Mouse (Mus musculus): ENCODE data around the gene Ddc. TPM values are rescaled to one million over a fixed set of nuclear protein-coding genes. Genes with fewer than 3 reads are reported as not detected.
A peak's percentile ranks its signal among the peaks of the same experiment; 100 is the strongest.

The Ddc gene
- polyA plus RNA-seq, 1 experiment: 58.4 TPM

- H3K4me1 ChIP-seq (ENCODE audit: control insufficient read depth, insufficient read depth, insufficient read length, low read length): peaks cover 13% of the 10 kb centered on the region; the same call in 1 of the 2 replicates
- WGBS: 84% methylated on average over 5 of the region's 5 CpGs
- TF ChIP-seq POLR2A (IDR thresholded peaks at IDR 0.05; ENCODE audit: low read depth, low read length): no peak
- TF ChIP-seq CTCF (IDR thresholded peaks at IDR 0.05; ENCODE audit: extremely low read depth, insufficient read length, insufficient replicate concordance, low read depth, low read length): no peak
- H3K4me3 ChIP-seq (ENCODE audit: low read depth, low read length): no peak overlapping the region
- H3K27me3 ChIP-seq (ENCODE audit: control insufficient read depth, insufficient read depth, low read length): no peaks in the 10 kb centered on the region
- no peak overlapping the region for H3K27ac ChIP-seq (ENCODE audit: insufficient read depth, low read depth, low read length)
- no peaks in the 10 kb centered on the region for H3K36me3 ChIP-seq (ENCODE audit: control insufficient read depth, insufficient read depth, low read length)
These were observed 33.7 kb upstream of the Ddc start for GRCm38 (mm10) chr11:11931688-11932087.

GRCm38 (mm10) chr11:11930527-11930926, 32.6 kb upstream of the Ddc start:
- Histone ChIP-seq H3K4me3 (ENCODE audit: low read depth, low read length) (no peak overlapping the region), H3K27me3 (ENCODE audit: control insufficient read depth, insufficient read depth, low read length) (no peaks in the 10 kb centered on the region), H3K27ac (ENCODE audit: insufficient read depth, low read depth, low read length) (no peak overlapping the region), H3K4me1 (ENCODE audit: control insufficient read depth, insufficient read depth, insufficient read length, low read length) (peaks cover 13% of the 10 kb centered on the region; the same call in 1 of the 2 replicates), H3K36me3 (ENCODE audit: control insufficient read depth, insufficient read depth, low read length) (no peaks in the 10 kb centered on the region)
- TF ChIP-seq CTCF (IDR thresholded peaks at IDR 0.05; ENCODE audit: extremely low read depth, insufficient read length, insufficient replicate concordance, low read depth, low read length) (no peak), POLR2A (IDR thresholded peaks at IDR 0.05; ENCODE audit: low read depth, low read length) (no peak)
- 88% methylated on average over 11 of the region's 11 CpGs for WGBS

- peak overlapping the region; percentile 62; the same call in 1 of the 2 replicates for H3K27ac ChIP-seq (ENCODE audit: insufficient read depth, low read depth, low read length)
- H3K4me3 ChIP-seq (ENCODE audit: low read depth, low read length): no peak overlapping the region
- TF ChIP-seq POLR2A (IDR thresholded peaks at IDR 0.05; ENCODE audit: low read depth, low read length) (no peak), CTCF (IDR thresholded peaks at IDR 0.05; ENCODE audit: extremely low read depth, insufficient read length, insufficient replicate concordance, low read depth, low read length) (no peak)
- peaks cover 13% of the 10 kb centered on the region; the same call in 1 of the 2 replicates for H3K4me1 ChIP-seq (ENCODE audit: control insufficient read depth, insufficient read depth, insufficient read length, low read length)
- no peaks in the 10 kb centered on the region for H3K27me3 ChIP-seq (ENCODE audit: control insufficient read depth, insufficient read depth, low read length)
- no peaks in the 10 kb centered on the region for H3K36me3 ChIP-seq (ENCODE audit: control insufficient read depth, insufficient read depth, low read length)
- 91% methylated on average over 3 of the region's 3 CpGs for whole genome bisulfite sequencing
These were observed 31.1 kb upstream of the Ddc start for GRCm38 (mm10) chr11:11929059-11929458.

GRCm38 (mm10) chr11:11928586-11928985, 30.6 kb upstream of the Ddc start:
- H3K4me1 ChIP-seq (ENCODE audit: control insufficient read depth, insufficient read depth, insufficient read length, low read length): peaks cover 16% of the 10 kb centered on the region; the same call in 1 of the 2 replicates
- H3K36me3 ChIP-seq (ENCODE audit: control insufficient read depth, insufficient read depth, low read length): no peaks in the 10 kb centered on the region
- H3K4me3 ChIP-seq (ENCODE audit: low read depth, low read length): no peak overlapping the region
- 39% methylated on average over 2 of the region's 2 CpGs for WGBS
- TF ChIP-seq CTCF (IDR thresholded peaks at IDR 0.05; ENCODE audit: extremely low read depth, insufficient read length, insufficient replicate concordance, low read depth, low read length) (no peak), POLR2A (IDR thresholded peaks at IDR 0.05; ENCODE audit: low read depth, low read length) (no peak)
- no peaks in the 10 kb centered on the region for H3K27me3 ChIP-seq (ENCODE audit: control insufficient read depth, insufficient read depth, low read length)
- H3K27ac ChIP-seq (ENCODE audit: insufficient read depth, low read depth, low read length): peak overlapping the region; percentile 62; the same call in 1 of the 2 replicates

- no peak overlapping the region for H3K27ac ChIP-seq (ENCODE audit: insufficient read depth, low read depth, low read length)
- TF ChIP-seq POLR2A (IDR thresholded peaks at IDR 0.05; ENCODE audit: low read depth, low read length): no peak
- no peak for TF ChIP-seq CTCF (IDR thresholded peaks at IDR 0.05; ENCODE audit: extremely low read depth, insufficient read length, insufficient replicate concordance, low read depth, low read length)
- no peaks in the 10 kb centered on the region for H3K27me3 ChIP-seq (ENCODE audit: control insufficient read depth, insufficient read depth, low read length)
- WGBS: 78% methylated on average over 3 of the region's 3 CpGs
- no peaks in the 10 kb centered on the region for H3K36me3 ChIP-seq (ENCODE audit: control insufficient read depth, insufficient read depth, low read length)
- H3K4me3 ChIP-seq (ENCODE audit: low read depth, low read length): no peak overlapping the region
- H3K4me1 ChIP-seq (ENCODE audit: control insufficient read depth, insufficient read depth, insufficient read length, low read length): peaks cover 11% of the 10 kb centered on the region; the same call in 1 of the 2 replicates
These were observed 26.0 kb upstream of the Ddc start for GRCm38 (mm10) chr11:11923900-11924299.

GRCm38 (mm10) chr11:11923345-11923744, 25.4 kb upstream of the Ddc start:
- Histone ChIP-seq H3K4me1 (ENCODE audit: control insufficient read depth, insufficient read depth, insufficient read length, low read length) (peaks cover 9% of the 10 kb centered on the region; the same call in 1 of the 2 replicates), H3K4me3 (ENCODE audit: low read depth, low read length) (no peak overlapping the region), H3K27ac (ENCODE audit: insufficient read depth, low read depth, low read length) (no peak overlapping the region), H3K36me3 (ENCODE audit: control insufficient read depth, insufficient read depth, low read length) (no peaks in the 10 kb centered on the region), H3K27me3 (ENCODE audit: control insufficient read depth, insufficient read depth, low read length) (no peaks in the 10 kb centered on the region)
- TF ChIP-seq CTCF (IDR thresholded peaks at IDR 0.05; ENCODE audit: extremely low read depth, insufficient read length, insufficient replicate concordance, low read depth, low read length) (no peak), POLR2A (IDR thresholded peaks at IDR 0.05; ENCODE audit: low read depth, low read length) (no peak)
- WGBS: 59% methylated on average over 3 of the region's 3 CpGs

GRCm38 (mm10) chr11:11922106-11922505, 24.2 kb upstream of the Ddc start:
- Histone ChIP-seq H3K27me3 (ENCODE audit: control insufficient read depth, insufficient read depth, low read length) (no peaks in the 10 kb centered on the region), H3K4me1 (ENCODE audit: control insufficient read depth, insufficient read depth, insufficient read length, low read length) (peaks cover 7% of the 10 kb centered on the region; the same call in 1 of the 2 replicates), H3K27ac (ENCODE audit: insufficient read depth, low read depth, low read length) (no peak overlapping the region), H3K36me3 (ENCODE audit: control insufficient read depth, insufficient read depth, low read length) (no peaks in the 10 kb centered on the region), H3K4me3 (ENCODE audit: low read depth, low read length) (no peak overlapping the region)
- 89% methylated on average over 2 of the region's 2 CpGs for WGBS
- TF ChIP-seq CTCF (IDR thresholded peaks at IDR 0.05; ENCODE audit: extremely low read depth, insufficient read length, insufficient replicate concordance, low read depth, low read length) (no peak), POLR2A (IDR thresholded peaks at IDR 0.05; ENCODE audit: low read depth, low read length) (no peak)

Data from small intestine, adult 2 months (tissue).